Mouse (Mus musculus) brain, adult 2 months (tissue): ENCODE data around the gene Gm49320.
"Not testable (repeated sequence)": the region's sequence is repeated elsewhere in the genome, so short reads cannot be mapped to it uniquely, and the experiment has no call there.

Source experiments
- DNase-seq: peaks from one replicate; pipeline ENCODE4 v3.0.0; 2011; ENCODE audit warnings: low read depth, low spot score

Gene Gm49320

DNA sequence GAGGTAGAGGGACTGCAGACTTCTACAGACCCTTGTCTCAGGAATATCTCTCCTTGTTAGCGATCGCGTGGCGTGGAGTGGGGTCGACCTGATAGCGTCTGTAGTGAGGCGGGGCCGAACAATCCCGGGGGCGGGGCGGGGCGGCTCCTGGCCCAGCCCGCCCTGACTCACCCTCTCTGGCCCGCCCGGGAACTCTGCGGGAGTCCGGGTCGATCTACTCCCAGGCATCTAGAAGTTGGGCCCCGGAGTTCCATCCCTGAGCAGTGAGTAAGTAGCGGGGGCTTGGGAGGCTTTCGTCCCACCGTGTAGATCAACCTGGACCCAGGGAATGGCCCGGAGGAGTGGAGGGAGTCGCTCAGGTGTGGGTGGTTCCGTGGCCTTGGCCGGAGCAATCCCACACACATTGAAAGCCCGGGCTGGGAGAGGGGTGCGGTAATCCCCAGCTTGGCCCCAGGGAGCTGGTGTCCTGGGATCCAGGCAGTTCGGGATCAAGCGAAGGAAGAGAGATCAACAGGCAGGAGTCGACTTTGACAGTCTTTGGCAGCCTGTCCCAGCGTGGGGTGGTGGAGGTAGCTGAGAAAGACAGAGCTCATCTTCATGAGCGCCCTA, 11.8 kb upstream of the Gm49320 start, which contains the start of gene Lrrc8e:
Gene Lrrc8e, plus strand, starts transcription at position 89 of the 609 bp plus-strand sequence.
- DNase-seq = no peak

- DNase-seq = no peak
These were observed 10.7 kb upstream of the Gm49320 start for GRCm38 (mm10) chr8:4227919-4228318.

DNA sequence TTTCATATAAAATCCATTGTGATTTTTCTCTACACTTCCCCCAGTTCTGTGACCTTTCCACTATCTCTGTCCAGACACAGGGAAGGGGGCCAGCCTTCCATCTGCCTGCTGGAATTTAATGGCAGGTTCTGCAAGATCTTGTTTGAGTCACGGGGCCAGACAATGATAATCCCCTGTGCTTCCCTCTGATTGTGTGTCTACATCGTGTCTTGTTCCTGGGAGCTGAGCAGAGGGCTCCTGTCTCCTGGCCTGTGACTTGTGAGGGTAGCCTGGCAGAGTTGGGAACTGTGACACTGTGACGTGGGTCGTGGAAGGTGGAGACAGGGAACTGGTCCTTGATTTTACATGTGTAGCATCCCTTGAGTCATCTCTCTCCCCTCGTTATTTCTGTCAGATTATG, 8.9 kb upstream of the Gm49320 start:
- no peak for DNase-seq

DNA sequence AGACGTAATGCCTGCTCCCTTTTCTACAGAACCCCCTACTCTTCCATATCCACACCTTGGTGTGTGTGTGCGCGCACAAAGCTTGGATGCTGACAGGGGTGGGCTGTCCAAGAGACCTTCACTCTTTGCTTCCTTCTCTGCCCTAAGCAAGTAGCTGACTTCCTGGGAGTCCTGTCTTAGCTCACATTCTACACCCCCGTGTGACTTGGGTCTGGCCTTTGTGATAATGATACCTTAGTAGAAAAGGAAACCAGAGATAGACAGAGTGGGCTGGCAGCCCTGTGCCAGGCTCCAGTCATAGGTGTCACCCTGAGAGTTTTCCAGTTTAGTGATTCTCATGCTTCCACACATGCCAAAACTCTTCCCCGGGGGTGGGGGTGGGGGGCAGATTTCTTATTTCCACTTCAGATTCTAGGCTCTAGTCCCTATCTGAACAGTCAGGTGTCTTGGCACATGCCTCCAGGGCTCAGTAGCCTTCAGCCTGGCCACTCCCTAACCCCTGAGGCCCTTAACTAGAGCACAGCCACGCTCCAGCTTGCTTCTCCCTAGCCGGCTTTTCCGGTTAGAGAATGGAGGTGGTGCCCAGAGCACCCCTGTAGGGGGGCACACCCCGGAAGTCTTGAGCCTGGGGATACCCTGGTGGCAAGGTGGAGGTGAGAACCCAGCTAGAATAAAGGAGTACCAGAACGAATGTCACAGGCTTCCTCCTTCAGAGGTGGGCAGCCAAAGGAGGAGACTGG, 7.9 kb upstream of the Gm49320 start:
- DNase-seq = no peak

GRCm38 (mm10) chr8:4237814-4238433, 741 bp upstream of the Gm49320 start:
- DNase-seq = no peak

GRCm38 (mm10) chr8:4239193-4239890, 677 bp downstream of the Gm49320 start:
- no peak for DNase-seq

GRCm38 (mm10) chr8:4245061-4245460, 6.4 kb downstream of the Gm49320 start:
- DNase-seq = no peak

DNA sequence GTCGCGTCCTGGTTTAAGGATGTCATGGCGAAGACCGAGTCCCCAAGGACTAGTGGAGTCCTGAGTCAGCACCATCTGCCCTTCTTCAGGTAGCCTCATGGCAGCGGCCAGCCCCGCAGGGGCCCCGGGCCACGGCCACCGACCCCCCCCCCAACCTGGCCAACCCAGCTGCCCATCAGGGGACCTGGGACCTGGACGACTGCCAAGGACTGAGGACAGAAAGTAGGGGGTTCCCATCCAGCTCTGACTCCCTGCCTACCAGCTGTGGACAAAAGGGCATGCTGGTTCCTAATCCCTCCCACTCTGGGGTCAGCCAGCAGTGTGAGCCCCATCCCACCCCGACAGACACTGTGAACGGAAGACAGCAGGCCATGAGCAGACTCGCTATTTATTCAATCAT, 7.1 kb downstream of the Gm49320 start:
- DNase-seq = no peak

- no peak for DNase-seq
These were observed 8.6 kb downstream of the Gm49320 start for GRCm38 (mm10) chr8:4247241-4247640.

DNA sequence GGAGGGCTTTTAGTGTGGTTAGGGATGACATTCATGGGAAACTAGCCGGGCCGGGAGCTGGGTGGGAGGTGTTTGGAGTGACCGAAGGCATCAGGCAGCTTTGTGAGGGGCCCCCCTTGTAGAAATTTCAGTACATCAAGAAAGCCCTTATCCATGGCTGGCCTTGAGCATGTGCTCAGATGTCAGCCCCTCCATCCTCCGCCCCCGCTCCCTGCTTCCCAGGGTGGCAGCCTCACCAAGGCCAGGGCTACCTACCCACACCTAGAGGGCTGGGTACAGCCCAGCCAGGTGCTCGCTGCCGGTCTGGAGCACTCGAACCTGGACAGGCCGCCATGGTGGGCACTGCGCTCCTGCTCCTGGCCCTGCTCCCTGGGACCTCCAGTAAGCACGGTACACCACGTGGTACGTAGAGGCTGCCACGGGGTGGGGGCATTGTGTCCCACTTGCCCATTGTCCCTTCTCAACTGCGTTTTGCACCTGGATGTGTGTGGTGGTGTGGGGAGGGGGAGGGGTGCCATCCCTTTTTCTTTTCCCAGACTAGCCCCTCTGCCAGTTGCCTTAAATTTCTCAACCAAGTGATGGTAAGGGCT, 9.4 kb downstream of the Gm49320 start, which contains the start of gene Tgfbr3l:
Gene Tgfbr3l, plus strand, starts transcription at position 264 of the 590 bp plus-strand sequence.
- DNase-seq = no peak

- no peak for DNase-seq
These were observed 10.5 kb downstream of the Gm49320 start for GRCm38 (mm10) chr8:4249213-4249612.

DNA sequence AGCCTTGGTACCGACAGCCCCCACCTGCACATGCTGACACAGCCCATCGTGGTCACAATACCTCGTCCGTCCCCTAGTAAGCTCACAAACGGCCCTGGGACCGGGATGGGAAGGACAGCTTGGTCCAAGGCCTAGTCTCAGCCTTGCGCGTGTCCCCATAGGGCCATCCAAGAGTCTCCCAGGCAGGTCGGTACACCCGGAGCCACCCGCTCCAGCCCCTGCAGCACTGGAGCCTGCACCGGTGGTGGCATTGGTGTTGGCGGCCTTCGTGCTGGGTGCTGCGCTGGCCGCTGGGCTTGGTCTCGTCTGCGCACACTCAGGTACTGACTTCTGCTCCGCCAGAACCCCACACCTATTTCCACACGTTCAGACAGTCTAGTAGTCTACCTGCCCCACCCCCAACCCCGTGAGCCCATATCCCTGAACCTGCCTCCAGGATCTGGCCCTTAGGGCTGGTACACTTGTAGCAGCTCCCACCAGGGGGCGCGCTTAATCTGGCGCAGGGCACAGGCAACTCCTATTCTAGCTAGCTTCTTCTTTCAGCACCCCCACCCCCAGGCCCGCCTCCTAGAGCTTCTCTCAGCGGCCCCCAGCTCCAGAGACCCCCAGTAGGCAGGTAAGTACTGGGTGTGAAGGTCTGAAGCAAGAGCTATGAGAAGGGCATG, 11.8 kb downstream of the Gm49320 start:
- peak; percentile 89 for DNase-seq

- DNase-seq = no peak
These were observed 13.6 kb downstream of the Gm49320 start for GRCm38 (mm10) chr8:4252116-4252760.

- DNase-seq = peak; percentile 98
These were observed 14.5 kb downstream of the Gm49320 start, which contains the start of gene Snapc2 for GRCm38 (mm10) chr8:4252934-4253841. Gene Snapc2 (plus strand): TSS chr8:4253080.

DNA sequence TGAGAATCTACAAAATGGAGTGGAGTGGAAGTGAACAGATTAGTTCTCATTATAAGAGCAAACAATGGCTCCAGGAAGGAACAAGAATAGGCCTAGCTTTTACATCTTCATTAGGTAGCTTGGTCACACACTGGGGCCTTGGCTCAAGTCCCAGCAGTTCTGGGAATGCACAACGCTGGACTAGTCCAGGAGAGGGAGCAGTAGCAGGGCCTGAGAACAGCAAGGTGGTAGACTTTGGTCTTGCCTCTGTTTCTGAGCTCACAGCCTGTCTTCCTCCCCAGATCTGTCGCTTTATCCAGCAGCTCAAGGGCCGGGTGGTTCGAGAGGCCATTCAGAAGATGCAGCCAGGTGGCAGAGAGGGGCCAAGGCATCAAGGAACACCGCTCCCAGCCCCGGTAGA, 15.3 kb downstream of the Gm49320 start:
- peak; percentile 88 for DNase-seq

DNA sequence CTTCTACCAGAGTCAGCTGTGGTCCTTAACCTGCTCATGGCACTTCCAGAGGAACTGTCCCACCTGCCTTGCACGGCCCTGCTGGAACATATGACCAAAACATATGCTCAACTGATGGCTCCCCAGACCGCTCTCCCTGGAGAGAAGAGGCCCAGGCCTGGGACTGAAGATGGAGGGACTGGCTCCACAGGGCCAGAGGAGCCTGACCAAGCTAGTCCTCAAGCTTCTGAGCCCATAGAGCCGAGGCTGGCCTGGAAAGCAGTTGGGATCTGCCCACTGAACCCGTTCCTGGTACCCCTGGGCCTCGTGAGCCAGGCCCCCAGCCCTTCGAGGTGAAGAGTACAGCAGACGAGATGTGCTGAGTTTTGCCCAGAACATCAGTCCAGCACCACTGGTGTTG, 16.8 kb downstream of the Gm49320 start:
- not testable (repeated sequence) for DNase-seq

- DNase-seq = peak; percentile 97
These were observed 18.2 kb downstream of the Gm49320 start for GRCm38 (mm10) chr8:4256911-4257310.

GRCm38 (mm10) chr8:4257350-4257749, 18.7 kb downstream of the Gm49320 start:
- no peak for DNase-seq

- peak; percentile 77 for DNase-seq
These were observed 19.6 kb downstream of the Gm49320 start for GRCm38 (mm10) chr8:4258233-4258632.
